Mouse (Mus musculus): ENCODE results near the gene Atl1. TPM values are rescaled to one million over a fixed set of nuclear protein-coding genes. Genes with fewer than 3 reads are reported as not detected.

Gene Atl1
- total RNA-seq, 2 experiments from 2014 or later, result 186 to 198 TPM

DNA sequence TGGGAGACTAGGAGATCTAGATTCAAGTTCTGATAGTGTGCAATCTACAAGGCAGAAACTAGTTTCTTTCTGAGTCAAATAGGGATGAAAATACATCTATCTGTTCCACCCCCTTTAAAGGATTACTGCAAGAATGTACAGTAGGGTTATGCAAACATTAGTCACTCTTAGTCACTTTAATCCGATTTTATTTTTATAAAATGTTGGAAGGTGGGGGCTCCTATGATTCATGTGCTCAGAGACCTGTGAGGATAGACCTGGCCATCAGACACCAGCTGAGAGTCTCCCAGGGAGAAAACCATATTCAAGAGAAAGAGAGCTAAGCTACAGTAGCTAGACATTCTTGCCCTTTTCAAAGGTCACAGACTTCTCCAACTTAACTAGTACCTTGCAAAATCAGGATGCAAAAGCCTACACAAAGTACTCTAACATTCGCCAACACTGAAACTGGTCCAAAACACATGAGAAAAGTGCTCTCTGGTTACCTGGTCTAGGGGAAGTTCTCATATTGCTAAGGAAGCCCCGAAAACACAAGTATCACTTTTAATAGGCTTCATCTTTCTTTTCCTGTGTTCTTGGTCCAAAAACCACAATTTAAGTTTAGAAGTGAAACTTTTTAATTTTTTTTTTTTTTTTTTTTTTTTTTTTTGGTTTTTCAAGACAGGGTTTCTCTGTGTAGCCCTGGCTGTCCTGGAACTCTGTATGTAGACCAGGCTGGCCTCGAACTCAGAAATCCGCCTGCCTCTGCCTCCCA is 7.1 kb upstream of the Atl1 start:
- no peak for DNase-seq

DNA sequence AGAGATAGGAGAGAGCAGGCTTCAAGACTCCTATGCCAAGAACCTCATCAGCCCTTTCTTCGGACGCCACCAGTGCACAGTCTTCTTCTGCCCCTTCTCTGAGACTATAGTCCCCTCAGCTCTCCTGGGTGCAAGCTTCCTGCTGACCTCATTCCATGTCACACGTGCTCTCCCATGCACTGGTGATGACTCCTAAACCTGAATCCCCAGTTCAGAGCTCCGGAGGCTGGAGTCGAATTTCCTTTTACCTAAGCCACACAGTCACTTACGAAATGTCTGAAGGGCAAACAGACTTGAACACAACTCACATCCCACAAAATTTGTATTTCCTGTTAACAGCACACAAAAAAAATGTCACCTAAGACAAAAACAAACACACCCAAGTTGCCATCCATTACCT is 4.6 kb upstream of the Atl1 start:
- DNase-seq, result no peak

DNA sequence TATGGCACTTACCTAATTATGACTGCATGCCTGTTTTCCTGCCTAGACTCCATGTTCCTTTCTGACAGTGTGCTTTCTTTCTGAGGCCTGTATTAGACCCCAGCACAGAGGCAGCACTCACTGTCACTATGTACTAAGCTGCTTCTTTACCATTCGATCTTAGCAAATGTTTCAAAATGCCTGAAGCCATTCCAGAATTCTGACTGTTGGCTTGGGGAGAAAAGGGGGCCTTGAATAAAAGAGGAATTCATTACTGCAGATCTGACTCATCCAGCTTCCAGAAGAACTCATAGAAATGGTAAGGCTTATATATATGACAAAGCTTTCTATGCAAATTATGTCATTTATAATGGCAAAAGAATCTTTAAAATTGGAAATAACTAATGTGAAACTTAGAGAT is 4.1 kb upstream of the Atl1 start:
- no peak for DNase-seq

DNA sequence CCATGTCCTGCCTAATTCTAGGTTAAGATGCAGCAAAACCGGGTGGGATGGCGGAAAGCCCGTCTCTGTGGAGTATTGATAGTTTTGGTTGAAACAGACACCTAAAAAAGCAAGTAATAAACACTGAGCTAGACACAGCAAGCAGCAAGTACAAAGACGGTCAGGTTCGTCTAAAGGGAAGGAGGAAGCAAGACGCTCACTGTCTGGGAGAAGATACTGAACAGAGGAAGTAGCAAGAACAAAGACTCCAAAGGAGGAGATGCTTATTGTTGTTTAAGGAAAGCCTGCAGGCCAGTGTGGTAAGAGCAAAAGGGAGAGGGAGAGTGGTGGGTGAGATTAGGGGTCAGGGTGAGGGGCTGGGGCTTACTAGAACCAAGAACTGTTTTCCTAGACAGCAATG is 2.4 kb upstream of the Atl1 start:
- DNase-seq, result no peak

DNA sequence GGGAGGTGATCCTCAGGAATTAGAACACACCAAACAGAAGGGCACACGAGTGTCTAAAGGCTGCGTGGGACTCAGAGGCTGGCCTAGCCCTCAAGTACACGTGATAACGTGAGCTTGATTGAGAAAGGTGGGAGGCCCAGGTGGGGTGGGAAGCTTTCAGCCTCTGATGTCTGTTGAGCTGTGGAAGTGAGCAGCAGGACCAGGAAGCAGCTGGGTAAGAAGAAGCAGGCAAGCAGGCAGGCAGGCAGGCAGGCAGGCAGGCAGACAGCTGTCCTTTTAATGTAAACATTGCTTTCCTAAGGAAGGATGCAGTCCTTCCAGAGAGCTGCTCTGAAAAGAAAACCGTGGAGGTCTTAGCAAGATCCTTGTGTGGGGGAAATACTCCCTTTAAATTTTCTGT is 1.9 kb upstream of the Atl1 start:
- no peak for DNase-seq

DNA sequence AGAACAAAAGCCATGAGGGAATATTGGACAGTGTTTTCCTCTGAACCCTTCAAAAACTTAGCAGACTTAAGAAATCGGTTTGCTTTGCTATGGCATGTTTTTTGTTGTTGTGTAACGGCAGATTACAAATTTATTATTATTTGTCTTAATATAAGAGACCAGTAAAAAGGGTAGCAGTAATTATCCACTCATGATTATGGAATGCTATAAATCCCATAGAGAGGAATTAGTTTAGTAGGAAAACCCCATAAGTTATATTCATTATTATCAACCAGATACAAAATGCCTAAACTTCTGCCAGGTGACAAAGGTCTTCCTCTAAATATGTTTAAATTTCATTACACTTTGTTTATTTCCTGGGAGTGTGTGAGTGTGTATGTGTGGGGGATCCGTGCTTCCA is 693 bp upstream of the Atl1 start:
- no peak for DNase-seq

DNA sequence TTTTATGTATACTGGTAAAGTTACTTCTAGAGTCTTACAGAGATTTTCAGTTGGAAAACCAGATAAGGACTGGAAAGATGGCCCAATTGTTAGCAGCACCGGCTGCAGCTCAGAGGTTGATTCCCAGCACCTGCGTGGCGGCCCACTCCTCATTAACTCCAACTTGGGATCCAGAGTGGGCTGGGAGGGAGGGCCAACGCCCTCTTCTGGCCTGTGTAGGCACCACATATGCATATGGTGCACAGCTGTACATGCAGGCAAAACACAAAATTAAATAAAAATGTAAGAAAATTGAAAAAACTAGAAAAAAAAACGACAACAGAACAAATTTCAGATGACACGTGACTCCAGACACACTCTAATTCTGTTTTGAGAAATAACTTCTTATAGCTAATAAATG is 1.5 kb downstream of the Atl1 start:
- no peak for DNase-seq

DNA sequence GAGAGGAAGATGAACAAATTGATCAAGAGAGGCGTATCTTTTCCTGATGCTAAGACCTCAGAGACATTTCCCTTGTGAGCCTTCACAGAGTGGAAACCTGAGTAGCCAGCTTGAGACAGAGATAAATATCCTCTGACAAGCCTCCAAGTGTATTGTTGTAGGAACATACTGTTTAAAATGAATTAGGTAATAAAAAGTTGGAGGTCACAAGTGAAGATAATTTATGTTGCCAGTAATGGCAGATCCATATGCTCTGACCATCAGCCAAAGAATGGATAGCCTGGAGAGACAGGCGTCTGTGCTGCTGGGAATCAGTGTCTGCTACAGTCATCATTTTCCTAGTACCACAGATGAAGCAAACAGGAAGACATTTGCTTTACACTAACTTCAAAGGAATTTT is 2.6 kb downstream of the Atl1 start:
- DNase-seq, result no peak

DNA sequence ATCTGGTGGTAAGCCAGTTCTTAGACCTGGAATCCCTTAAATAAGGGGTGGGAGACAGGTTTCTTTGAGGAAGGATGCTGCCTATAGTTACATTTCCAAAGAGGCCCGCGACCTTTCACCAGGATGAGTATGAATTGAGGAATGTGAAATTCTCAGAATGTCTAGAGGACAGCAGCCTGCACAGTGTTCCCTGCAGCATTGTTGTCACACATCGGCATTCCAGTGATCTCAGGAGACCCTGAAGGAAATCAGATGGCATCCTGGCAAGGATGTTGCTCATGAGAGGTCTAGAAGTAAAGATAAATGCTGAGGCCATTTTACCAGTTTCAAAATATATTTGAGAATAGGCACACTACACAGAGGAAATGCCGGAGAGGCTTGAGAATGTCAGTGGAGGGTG is 5.7 kb downstream of the Atl1 start:
- no peak for DNase-seq

DNA sequence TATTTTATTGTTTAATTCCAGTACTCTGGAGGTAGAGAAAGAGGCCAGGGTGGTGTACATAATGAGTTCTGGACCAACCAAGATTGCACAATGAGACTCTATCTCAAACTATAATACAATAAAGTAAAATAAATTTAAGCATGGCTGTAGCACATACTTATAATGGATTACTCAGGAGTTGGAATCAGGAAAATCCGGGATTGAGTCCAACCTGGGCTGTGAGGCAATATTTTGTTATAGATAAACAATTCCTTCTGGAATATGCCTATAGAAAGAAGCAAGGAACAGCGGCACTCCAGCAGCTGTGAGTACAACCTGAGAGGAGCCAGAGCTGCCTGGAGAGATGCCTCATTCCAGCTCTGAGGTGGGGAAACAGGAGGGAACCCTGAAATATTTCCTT is 12.6 kb downstream of the Atl1 start:
- DNase-seq, result no peak

DNA sequence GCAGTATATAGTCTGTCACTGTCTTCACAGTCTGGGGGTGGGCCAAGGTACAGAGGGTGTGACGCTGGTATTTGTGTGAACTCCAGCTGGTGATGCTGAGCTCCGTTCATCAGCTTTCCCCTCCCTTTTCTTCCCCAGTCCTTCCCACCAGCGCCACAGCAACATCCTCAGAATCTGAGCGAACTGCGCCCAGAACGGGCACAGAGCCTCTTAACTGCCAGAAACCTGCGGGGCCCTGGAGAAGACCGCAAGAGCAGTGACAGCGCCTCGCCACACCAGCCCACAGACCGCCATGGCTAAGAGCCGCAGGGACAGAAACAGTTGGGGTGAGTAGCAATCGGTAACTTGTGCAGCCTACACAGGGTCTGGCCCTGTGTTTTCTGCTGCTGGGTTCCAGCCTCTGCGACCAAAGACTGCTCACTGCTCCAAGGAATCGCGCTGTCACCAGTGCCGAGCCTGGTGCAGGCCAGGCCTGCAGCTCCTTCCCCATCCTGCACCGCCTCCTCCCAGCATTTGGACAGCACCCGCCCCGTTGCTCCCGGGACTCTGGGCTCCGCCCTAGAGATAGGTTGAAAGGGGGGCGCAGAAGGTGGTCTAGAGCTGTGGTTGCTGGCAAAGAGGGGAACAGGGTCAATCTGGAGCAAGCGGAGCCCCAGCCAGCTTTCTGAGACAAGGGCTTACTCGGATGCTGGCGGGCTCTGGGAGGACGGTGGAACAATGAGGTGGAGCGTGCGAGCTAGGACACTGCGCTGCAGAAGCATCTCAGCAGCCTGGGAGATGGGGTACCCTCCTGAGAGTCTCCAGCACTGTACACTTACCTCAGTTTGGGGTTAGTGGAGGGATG is 15.5 kb downstream of the Atl1 start:
- DNase-seq, result peak; percentile 73 to 75

DNA sequence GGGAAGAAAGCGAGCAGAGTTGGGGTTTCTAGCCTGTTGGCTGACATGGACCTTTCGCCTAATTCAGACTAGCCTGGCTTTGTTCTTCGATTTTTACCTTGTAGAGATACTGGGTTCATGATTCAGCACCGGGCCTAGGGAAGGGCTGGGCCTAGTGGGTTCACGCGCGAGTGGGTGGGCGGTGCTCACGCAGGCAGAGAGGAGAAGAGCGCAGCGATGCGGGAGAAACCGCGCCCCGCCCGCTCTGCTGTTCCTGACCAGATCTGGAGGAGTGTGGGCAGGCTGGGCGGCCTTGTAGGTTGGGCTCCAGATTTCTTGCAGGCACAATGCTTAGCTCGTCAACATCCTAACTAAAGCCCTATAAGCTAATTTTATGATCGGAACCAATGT is 16.1 kb downstream of the Atl1 start:
- peak; percentile 80 to 83 for DNase-seq

DNA sequence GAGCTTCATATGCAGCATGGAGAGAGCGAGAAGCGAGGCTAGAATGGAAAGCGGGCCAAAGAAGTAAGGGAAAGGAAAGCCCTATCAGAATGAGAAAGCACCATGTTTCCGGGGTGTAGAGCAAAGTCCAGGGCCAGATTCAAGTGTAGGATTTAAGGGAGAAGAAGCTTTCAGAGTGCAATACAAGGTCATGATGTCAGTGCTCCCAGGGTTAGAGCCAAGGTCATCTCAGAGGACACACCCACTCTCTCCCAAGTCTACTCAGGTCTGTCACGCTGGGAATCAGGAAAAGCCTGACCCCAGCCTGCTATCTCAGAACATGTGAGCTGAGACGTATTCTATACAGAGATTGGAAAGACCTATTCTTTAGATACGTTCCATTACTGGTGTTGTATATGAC is 19.5 kb downstream of the Atl1 start:
- DNase-seq, result no peak

DNA sequence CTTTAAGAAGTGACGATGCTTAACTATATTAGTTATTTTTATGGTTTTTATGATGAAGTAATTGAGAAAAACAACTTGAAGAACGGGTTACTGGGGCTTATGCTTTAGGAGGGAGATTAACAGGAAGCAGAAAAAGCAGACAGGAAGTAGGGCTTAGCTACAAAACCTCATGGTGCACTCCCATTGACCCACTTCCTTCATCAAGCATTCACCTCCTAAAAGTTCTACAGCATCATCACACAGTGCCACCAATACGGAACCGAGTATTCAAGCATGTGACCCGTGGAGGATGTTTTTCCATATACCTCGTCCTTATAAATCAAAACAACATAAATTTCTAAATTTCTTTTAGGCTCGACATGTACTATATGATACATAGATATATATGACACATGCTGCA is 20.3 kb downstream of the Atl1 start:
- DNase-seq, result no peak

DNA sequence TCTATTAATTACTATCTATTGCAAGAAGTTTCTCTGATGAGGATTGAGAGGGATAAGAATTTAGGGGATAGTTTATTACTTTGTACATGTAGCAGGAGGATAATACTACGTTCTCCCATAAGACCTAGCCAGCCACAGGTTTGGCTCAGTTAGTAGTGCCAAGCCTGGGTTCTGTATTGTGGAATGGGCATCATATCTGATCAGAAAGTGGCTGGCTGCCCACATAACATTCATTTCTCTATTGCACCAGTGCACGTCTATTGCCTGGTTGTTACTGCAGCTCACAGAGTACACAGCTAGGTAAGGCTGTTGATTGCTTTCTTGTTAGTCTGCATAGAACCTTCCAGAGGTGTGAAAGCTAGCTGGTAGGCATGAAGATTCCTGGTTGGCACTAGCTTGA is 25.5 kb downstream of the Atl1 start:
- no peak for DNase-seq

DNA sequence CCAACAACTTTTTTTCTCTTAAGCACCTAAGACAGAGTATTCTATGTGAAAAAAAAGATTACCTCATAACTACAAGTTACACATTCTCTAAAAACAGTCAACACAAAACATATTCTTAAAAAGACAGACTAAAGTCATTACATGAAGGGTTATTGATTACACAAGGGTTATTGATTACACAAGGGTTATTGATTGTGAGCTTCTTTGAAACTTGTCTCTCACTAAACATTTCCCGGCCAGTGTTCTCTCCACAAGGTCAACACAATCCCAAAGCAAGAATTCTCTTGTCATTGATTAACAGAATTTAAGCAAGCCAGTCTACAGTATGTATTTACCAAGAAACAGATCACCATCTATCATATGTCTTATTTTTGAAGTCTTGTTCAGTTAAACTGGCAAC is 29.7 kb downstream of the Atl1 start:
- DNase-seq, result no peak

DNA sequence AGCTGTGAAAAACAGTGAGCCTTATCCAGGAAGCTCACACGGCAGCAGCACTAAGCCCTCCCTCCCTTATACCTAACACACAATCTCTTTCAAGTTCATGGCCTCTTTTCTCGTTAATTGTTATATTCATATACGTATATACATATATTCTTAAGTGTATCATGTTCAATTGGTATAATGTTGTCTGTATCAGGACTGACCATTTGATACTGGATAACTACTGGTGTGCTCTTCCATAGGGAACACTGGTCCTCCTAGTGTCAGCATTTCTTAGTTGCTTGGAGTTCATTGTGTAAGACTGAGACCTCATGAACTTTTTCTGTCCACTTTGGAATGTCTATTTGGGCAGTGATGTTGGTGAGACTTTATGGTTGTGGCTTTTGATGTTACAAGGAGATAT is 30.7 kb downstream of the Atl1 start:
- DNase-seq, result no peak

DNA sequence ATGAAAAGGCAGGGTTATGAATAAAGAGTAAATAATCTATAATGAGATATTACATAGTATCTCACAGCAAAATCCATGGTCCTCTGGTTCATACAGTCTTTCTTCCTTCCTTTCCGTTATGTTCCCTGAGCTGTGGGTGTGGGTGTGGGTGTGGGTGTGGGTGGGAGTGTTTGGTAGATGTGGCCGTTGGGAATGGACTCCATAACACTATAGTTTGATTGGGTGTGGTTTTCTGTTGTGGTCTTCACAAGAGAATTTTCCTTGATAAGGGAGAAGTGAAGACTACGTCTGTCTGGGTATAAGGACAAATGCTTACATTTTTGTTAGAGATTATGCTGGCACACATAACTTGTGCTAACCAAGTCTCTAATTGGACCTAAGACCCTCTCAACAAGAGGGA is 31.2 kb downstream of the Atl1 start:
- no peak for DNase-seq

DNA sequence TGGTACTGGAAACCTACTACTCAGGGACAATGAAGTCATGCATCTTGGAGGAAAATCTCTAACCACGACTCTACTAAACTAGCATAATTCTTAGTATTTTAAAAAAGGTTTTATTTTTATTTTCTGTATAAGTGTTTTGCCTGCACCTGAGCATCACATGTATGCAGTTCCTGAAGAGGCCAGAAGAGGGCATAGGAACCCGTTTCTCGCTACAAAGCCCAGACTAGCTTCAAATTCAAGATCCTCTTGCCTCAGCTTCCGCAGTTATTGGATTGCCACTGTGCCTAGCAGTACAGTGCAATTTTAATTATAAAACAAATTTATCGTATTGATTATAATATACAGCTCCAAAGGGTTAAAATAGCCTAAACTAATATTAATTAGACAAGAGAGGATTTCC is 31.6 kb downstream of the Atl1 start:
- DNase-seq, result peak in 1 of 2 experiments; percentile 16

DNA sequence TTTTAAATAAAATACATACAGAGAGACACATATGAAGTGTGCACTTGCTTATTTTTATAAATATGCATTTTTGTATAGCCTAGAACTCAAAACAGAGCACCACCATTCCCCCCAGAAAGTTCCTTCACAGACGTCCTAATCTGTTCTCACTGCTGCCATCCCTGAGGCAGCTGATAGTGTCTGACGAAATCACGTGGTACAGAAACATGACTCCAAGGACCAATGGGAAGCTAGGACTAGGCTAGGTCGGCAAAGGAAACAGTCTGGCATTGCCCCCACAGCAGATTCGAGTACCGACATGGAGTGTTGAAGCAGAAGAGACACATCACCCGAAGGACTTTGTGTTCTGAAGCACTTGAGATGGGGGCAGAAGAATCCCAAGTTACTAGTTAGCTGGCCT is 34.3 kb downstream of the Atl1 start:
- DNase-seq, result no peak

DNA sequence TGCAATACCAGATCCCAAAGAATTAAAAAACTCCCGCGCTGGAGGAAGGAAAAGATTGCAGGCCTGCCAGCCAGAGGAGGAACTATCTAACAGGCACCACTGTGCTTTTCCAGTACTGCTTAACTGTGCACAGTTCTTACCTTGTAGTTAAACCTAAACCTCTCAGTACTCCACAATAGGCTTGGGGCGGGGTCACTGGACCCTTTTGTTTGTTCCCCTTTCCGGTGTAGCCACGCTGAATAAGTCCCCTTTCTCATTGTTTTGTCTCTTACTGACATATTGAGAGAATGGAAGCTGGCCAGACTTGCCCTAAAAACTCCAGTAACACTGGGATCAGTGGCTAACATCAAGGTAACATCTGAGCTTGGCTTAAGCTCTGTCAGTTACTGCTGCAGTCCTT is 45.3 kb downstream of the Atl1 start:
- DNase-seq, result no peak

DNA sequence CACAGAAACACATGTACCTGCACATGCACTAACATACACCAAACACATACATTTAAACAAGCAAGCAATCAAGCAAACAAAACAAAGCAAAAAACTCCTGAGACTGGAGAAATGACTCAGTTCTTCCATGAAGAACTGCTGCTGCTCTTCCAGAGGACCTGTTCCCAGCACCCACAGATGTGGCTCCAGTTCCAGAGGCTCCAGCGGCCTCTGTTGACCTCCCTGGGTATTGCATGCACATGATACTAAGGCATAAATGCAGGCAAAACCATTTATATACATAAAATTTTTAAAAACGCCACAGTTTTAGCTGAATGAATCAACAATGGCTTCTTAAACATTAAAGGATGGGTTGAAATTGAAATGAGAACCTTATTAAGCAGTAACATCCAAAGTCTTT is 46.9 kb downstream of the Atl1 start:
- DNase-seq, result no peak

DNA sequence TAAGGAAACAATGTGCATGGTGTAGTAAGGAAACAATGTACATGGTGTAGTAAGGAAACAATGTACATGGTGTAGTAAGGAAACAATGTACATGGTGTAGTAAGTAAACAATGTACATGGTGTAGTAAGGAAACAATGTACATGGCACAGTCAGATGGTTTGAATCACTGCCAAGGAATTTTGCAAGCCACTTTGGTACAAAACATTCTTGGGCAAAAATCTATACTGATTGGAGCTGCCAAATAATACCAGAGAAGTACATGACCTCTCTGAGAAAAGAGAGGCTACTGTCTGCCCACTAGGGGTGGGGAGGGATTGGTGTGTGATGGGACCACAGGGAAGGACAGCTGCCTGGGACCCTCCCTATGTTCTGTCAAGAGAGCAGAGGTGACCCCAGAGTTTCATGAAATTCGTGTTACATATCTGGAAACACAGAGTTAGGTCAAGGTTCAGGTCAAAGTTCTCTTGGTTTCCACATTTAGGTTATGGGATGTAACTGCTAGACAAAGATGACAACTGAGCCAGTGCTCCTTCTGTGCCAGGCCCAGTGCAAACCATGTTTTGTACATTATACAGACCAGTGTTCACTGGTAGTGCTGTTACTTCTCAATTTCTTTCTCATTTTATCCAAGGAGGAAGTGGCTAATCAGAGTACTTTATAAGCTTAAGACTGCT is 49.4 kb downstream of the Atl1 start:
- no peak for DNase-seq

DNA sequence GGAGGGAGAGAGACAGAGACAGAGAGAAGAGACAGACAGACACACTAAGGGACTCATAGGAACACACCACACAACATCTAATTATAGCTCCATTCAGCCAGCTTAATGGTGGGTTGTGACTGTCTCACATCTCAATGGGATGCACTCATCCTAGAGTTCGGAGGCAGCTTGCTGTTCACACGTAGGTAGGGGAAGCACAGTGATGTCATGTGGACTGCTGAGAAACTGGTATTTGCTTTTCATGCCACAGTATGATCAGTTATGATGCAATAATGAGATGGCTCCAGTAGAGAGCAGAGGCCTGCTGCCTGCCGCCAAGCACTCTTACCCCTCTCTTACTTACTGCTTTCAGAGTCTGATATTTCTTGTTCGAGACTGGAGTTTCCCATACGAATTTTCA is 53.4 kb downstream of the Atl1 start:
- DNase-seq, result no peak
